Mouse (Mus musculus): ENCODE data around the gene Gm2a. TPM values are rescaled to one million over a fixed set of nuclear protein-coding genes. Genes with fewer than 3 reads are reported as not detected.

The Gm2a gene
- polyA plus RNA-seq, 1 experiment from 2014 or later = 11.1 TPM

DNA sequence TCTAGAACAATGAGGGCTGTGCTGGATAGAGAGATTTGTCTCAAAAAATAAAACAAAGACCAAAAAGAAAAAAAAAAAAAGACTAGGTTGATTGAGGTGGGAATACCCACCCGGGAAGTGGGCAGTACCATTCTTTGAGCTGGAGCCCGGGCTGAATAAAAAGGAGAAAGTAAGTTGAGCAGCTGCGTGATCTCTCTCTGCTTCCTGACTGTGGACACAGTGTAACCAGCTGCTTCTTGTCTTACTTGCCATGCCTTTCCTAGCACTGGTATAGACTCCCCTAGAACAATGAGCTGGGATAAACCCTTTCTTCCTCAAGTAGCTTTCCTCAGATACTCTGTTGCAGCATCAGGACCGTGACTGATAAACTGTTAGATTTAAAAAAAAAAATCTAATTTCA is 43.6 kb downstream of the Gm2a start:
- Histone ChIP-seq H3K4me1 (replicated peaks; ENCODE audit: control insufficient read depth, insufficient read depth, low read length) (no peaks in the 10 kb centered on the region), H3K4me2 (ENCODE audit: low read depth, low read length, severe bottlenecking) (no peak overlapping the region), H3K27ac (ENCODE audit: low read depth, low read length) (no peak overlapping the region), H3K4me3 (ENCODE audit: low read depth, low read length) (no peak overlapping the region), H3K9me3 (ENCODE audit: control insufficient read depth, low read length) (no peaks in the 10 kb centered on the region), H3K9ac (ENCODE audit: low read length) (no peak overlapping the region), H3K36me3 (ENCODE audit: control insufficient read depth, insufficient read depth, low read length) (no peaks in the 10 kb centered on the region), H3K27me3 (ENCODE audit: control insufficient read depth, insufficient read depth, low read length) (no peaks in the 10 kb centered on the region)
- ATAC-seq (replicated peaks; ENCODE audit: low FRiP score) (no peak), DNase-seq (ENCODE audit: low spot score) (no peak)
- WGBS = 83% methylated on average over 4 of the region's 4 CpGs

DNA sequence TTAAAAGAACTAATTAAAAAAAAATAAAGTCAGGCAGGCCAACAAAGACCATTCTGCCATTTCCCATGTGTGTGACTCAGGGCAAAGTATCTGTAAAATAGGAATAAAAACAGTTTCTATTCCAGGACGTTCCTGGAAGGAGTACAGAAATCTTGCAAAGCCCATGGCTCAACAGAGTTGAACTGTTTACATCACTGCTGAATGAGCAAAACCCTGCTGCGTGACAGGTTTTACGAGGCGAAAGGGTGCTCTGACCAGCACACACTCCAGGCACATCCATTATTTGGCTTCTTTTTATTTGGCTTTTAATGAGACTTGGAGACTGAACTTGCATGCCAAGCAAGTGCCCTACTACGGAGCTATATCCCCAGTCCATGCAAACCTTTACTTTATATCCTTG is 46.1 kb downstream of the Gm2a start:
- no peak overlapping the region for H3K4me2 ChIP-seq (ENCODE audit: low read depth, low read length, severe bottlenecking)
- H3K27me3 ChIP-seq (ENCODE audit: control insufficient read depth, insufficient read depth, low read length) = no peaks in the 10 kb centered on the region
- DNase-seq (ENCODE audit: low spot score) = no peak
- no peak overlapping the region for H3K4me3 ChIP-seq (ENCODE audit: low read depth, low read length)
- no peak overlapping the region for H3K27ac ChIP-seq (ENCODE audit: low read depth, low read length)
- no peaks in the 10 kb centered on the region for H3K4me1 ChIP-seq (replicated peaks; ENCODE audit: control insufficient read depth, insufficient read depth, low read length)
- H3K9ac ChIP-seq (ENCODE audit: low read length) = no peak overlapping the region
- no peaks in the 10 kb centered on the region for H3K9me3 ChIP-seq (ENCODE audit: control insufficient read depth, low read length)
- H3K36me3 ChIP-seq (ENCODE audit: control insufficient read depth, insufficient read depth, low read length) = no peaks in the 10 kb centered on the region
- 87% methylated on average over 5 of the region's 5 CpGs for WGBS
- no peak for ATAC-seq (replicated peaks; ENCODE audit: low FRiP score)

DNA sequence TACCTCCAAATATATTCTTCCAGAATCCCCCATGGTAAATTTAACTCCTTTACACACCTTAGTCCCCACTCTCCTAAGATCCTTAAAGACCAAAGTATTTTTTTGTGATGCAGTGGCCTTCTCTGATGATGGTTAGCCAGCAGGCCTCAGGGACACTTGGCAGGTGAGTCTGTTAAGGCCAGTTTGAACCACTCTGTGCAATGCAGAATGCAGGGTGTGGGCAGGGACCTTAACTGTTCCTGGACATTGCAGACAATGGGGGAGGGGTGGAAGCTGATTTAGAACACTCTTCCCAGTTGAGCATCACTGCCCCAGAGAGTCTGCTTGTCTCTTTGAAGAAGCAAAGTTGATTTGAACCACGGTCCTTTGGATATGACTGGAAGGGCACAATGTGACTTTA is 48.9 kb downstream of the Gm2a start:
- Histone ChIP-seq H3K9ac (ENCODE audit: low read length) (no peak overlapping the region), H3K36me3 (ENCODE audit: control insufficient read depth, insufficient read depth, low read length) (no peaks in the 10 kb centered on the region), H3K27ac (ENCODE audit: low read depth, low read length) (no peak overlapping the region), H3K4me1 (replicated peaks; ENCODE audit: control insufficient read depth, insufficient read depth, low read length) (no peaks in the 10 kb centered on the region), H3K27me3 (ENCODE audit: control insufficient read depth, insufficient read depth, low read length) (no peaks in the 10 kb centered on the region), H3K4me3 (ENCODE audit: low read depth, low read length) (no peak overlapping the region), H3K4me2 (ENCODE audit: low read depth, low read length, severe bottlenecking) (no peak overlapping the region), H3K9me3 (ENCODE audit: control insufficient read depth, low read length) (no peaks in the 10 kb centered on the region)
- WGBS = 60% methylated on average over 1 of the region's 1 CpGs
- DNase-seq (ENCODE audit: low spot score) = no peak
- no peak for ATAC-seq (replicated peaks; ENCODE audit: low FRiP score)

GRCm38 (mm10) chr11:55147423-55147822 is 49.5 kb downstream of the Gm2a start:
- no peaks in the 10 kb centered on the region for H3K36me3 ChIP-seq (ENCODE audit: control insufficient read depth, insufficient read depth, low read length)
- 55% methylated on average over 6 of the region's 6 CpGs for WGBS

GRCm38 (mm10) chr11:55148461-55148860 is 50.5 kb downstream of the Gm2a start:
- no peak overlapping the region for H3K9ac ChIP-seq (ENCODE audit: low read length)
- H3K4me2 ChIP-seq (ENCODE audit: low read depth, low read length, severe bottlenecking) = no peak overlapping the region
- no peak overlapping the region for H3K27ac ChIP-seq (ENCODE audit: low read depth, low read length)
- H3K4me1 ChIP-seq (replicated peaks; ENCODE audit: control insufficient read depth, insufficient read depth, low read length) = no peaks in the 10 kb centered on the region
- H3K36me3 ChIP-seq (ENCODE audit: control insufficient read depth, insufficient read depth, low read length) = no peaks in the 10 kb centered on the region
- WGBS = 86% methylated on average over 4 of the region's 4 CpGs
- ATAC-seq (replicated peaks; ENCODE audit: low FRiP score) = no peak
- H3K4me3 ChIP-seq (ENCODE audit: low read depth, low read length) = no peak overlapping the region
- no peak for DNase-seq (ENCODE audit: low spot score)
- H3K27me3 ChIP-seq (ENCODE audit: control insufficient read depth, insufficient read depth, low read length) = no peaks in the 10 kb centered on the region
- H3K9me3 ChIP-seq (ENCODE audit: control insufficient read depth, low read length) = no peaks in the 10 kb centered on the region

More at GRCm38 (mm10) chr11:55147423-55147822, 49.5 kb downstream of the Gm2a start:
- Histone ChIP-seq H3K9ac (ENCODE audit: low read length) (no peak overlapping the region), H3K27ac (ENCODE audit: low read depth, low read length) (no peak overlapping the region), H3K27me3 (ENCODE audit: control insufficient read depth, insufficient read depth, low read length) (no peaks in the 10 kb centered on the region), H3K4me2 (ENCODE audit: low read depth, low read length, severe bottlenecking) (no peak overlapping the region), H3K4me1 (replicated peaks; ENCODE audit: control insufficient read depth, insufficient read depth, low read length) (no peaks in the 10 kb centered on the region), H3K9me3 (ENCODE audit: control insufficient read depth, low read length) (no peaks in the 10 kb centered on the region), H3K4me3 (ENCODE audit: low read depth, low read length) (no peak overlapping the region)
- no peak for DNase-seq (ENCODE audit: low spot score)
- ATAC-seq (replicated peaks; ENCODE audit: low FRiP score) = no peak

DNA sequence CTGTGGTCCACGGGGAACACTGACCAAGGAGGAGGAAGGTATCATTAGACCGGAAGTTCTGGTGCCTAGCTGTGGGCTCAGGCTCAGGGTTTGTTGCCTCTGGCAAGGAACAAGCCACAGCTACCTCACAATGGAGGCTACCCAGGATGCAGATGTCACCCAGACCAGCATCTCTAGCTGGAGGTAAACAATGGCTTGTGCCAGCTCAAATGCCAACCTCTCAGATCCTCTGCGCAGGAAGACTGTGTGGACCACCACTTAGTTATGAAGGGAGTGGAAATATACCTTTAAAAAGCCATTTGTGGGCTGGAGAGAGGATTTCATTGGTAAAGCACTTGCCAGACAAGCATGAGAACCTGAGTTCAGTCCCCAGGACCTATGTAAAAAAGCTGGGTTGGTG is 53.7 kb downstream of the Gm2a start, which contains the start of gene Slc36a3:
Gene Slc36a3, minus strand, starts transcription at position 101 of the 400 bp plus-strand sequence.
- DNase-seq (ENCODE audit: low spot score) (no peak), ATAC-seq (replicated peaks; ENCODE audit: low FRiP score) (no peak)
- H3K36me3 ChIP-seq (ENCODE audit: control insufficient read depth, insufficient read depth, low read length) = no peaks in the 10 kb centered on the region
- H3K27ac ChIP-seq (ENCODE audit: low read depth, low read length) = no peak within 1 kb of the TSS
- no peaks in the 10 kb centered on the region for H3K27me3 ChIP-seq (ENCODE audit: control insufficient read depth, insufficient read depth, low read length)
- no peaks in the 10 kb centered on the region for H3K9me3 ChIP-seq (ENCODE audit: control insufficient read depth, low read length)
- no peak within 1 kb of the TSS for H3K4me3 ChIP-seq (ENCODE audit: low read depth, low read length)
- WGBS = 88% methylated on average over 3 of the region's 3 CpGs
- no peak within 1 kb of the TSS for H3K9ac ChIP-seq (ENCODE audit: low read length)
- H3K4me2 ChIP-seq (ENCODE audit: low read depth, low read length, severe bottlenecking) = no peak within 1 kb of the TSS
- H3K4me1 ChIP-seq (replicated peaks; ENCODE audit: control insufficient read depth, insufficient read depth, low read length) = no peaks in the 10 kb centered on the region

DNA sequence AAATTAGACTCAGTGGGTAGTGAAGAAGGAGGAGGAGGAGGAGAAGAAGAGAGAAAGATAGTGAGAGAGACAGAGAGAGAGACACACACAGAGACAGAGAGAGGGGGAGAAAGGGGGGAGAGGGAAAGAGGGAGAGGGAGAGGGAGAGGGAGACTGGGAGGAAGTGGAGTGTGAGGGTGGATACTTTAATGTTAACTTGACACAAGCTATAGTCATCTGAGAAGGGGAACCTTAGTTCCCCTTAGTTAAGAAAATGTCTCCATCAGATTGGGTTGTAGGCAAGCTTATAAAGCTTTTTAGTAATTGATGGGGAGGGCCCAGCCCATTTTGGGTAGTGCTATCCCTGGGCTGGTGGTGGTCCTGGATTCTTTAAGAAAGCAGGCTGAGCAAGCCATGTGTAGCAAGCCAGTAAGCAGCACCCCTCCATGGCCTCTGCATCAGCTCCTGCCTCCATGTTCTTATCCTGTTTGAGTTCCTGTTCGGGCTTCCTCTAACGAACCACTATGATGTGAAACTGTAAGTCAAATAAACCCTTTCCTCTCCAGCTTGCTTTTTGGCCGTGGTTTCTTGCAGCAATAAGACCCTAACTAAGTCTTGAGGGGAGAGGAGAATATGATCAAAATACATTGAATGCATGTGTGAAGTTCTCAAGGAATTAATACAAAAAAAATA is 56.6 kb downstream of the Gm2a start:
- no peak overlapping the region for H3K4me2 ChIP-seq (ENCODE audit: low read depth, low read length, severe bottlenecking)
- no peaks in the 10 kb centered on the region for H3K27me3 ChIP-seq (ENCODE audit: control insufficient read depth, insufficient read depth, low read length)
- no peaks in the 10 kb centered on the region for H3K4me1 ChIP-seq (replicated peaks; ENCODE audit: control insufficient read depth, insufficient read depth, low read length)
- WGBS = 72% methylated on average over 3 of the region's 3 CpGs
- no peak for ATAC-seq (replicated peaks; ENCODE audit: low FRiP score)
- H3K9ac ChIP-seq (ENCODE audit: low read length) = no peak overlapping the region
- DNase-seq (ENCODE audit: low spot score) = no peak
- H3K27ac ChIP-seq (ENCODE audit: low read depth, low read length) = no peak overlapping the region
- H3K9me3 ChIP-seq (ENCODE audit: control insufficient read depth, low read length) = no peaks in the 10 kb centered on the region
- no peaks in the 10 kb centered on the region for H3K36me3 ChIP-seq (ENCODE audit: control insufficient read depth, insufficient read depth, low read length)
- H3K4me3 ChIP-seq (ENCODE audit: low read depth, low read length) = no peak overlapping the region

GRCm38 (mm10) chr11:55155070-55155421 is 57.1 kb downstream of the Gm2a start:
- Histone ChIP-seq H3K27me3 (ENCODE audit: control insufficient read depth, insufficient read depth, low read length) (no peaks in the 10 kb centered on the region), H3K4me1 (replicated peaks; ENCODE audit: control insufficient read depth, insufficient read depth, low read length) (no peaks in the 10 kb centered on the region), H3K4me2 (ENCODE audit: low read depth, low read length, severe bottlenecking) (no peak overlapping the region), H3K9me3 (ENCODE audit: control insufficient read depth, low read length) (no peaks in the 10 kb centered on the region), H3K9ac (ENCODE audit: low read length) (no peak overlapping the region), H3K4me3 (ENCODE audit: low read depth, low read length) (no peak overlapping the region), H3K36me3 (ENCODE audit: control insufficient read depth, insufficient read depth, low read length) (no peaks in the 10 kb centered on the region), H3K27ac (ENCODE audit: low read depth, low read length) (no peak overlapping the region)
- WGBS = 78% methylated on average over 6 of the region's 6 CpGs
- no peak for DNase-seq (ENCODE audit: low spot score)
- no peak for ATAC-seq (replicated peaks; ENCODE audit: low FRiP score)

GRCm38 (mm10) chr11:55158785-55159359 is 61.0 kb downstream of the Gm2a start:
- Histone ChIP-seq H3K36me3 (ENCODE audit: control insufficient read depth, insufficient read depth, low read length) (no peaks in the 10 kb centered on the region), H3K4me1 (replicated peaks; ENCODE audit: control insufficient read depth, insufficient read depth, low read length) (no peaks in the 10 kb centered on the region), H3K9me3 (ENCODE audit: control insufficient read depth, low read length) (no peaks in the 10 kb centered on the region), H3K9ac (ENCODE audit: low read length) (no peak overlapping the region), H3K27me3 (ENCODE audit: control insufficient read depth, insufficient read depth, low read length) (no peaks in the 10 kb centered on the region), H3K4me3 (ENCODE audit: low read depth, low read length) (no peak overlapping the region), H3K27ac (ENCODE audit: low read depth, low read length) (no peak overlapping the region), H3K4me2 (ENCODE audit: low read depth, low read length, severe bottlenecking) (no peak overlapping the region)
- ATAC-seq (replicated peaks; ENCODE audit: low FRiP score) = no peak
- 51% methylated on average over 13 of the region's 13 CpGs for WGBS
- DNase-seq (ENCODE audit: low spot score) = peak; percentile 84
